Mouse (Mus musculus): Measurements from ENCODE around the gene Bbs5.
"Not testable (repeated sequence)": the region's sequence is repeated elsewhere in the genome, so short reads cannot be mapped to it uniquely, and the experiment has no call there.

Bbs5 gene

GRCm38 (mm10) chr2:69646726-69647490 is at the start of gene Bbs5:
TSS of gene Bbs5 (plus strand) at chr2:69647171.
- DNase-seq, result peak; percentile 67 to 75

- no peak for DNase-seq
Observed at GRCm38 (mm10) chr2:69603726-69604393, 43.1 kb upstream of the Bbs5 start.

GRCm38 (mm10) chr2:69606621-69607020 is 40.4 kb upstream of the Bbs5 start:
- no peak for DNase-seq

GRCm38 (mm10) chr2:69612237-69612636 is 34.7 kb upstream of the Bbs5 start:
- no peak for DNase-seq

- no peak for DNase-seq
Observed at GRCm38 (mm10) chr2:69612716-69613115, 34.3 kb upstream of the Bbs5 start.

GRCm38 (mm10) chr2:69613237-69613636 is 33.7 kb upstream of the Bbs5 start:
- no peak for DNase-seq

- no peak for DNase-seq
Observed at GRCm38 (mm10) chr2:69618336-69618735, 28.6 kb upstream of the Bbs5 start.

- no peak for DNase-seq
Observed at GRCm38 (mm10) chr2:69619286-69619685, 27.7 kb upstream of the Bbs5 start.

GRCm38 (mm10) chr2:69629215-69629614 is 17.8 kb upstream of the Bbs5 start:
- no peak for DNase-seq

GRCm38 (mm10) chr2:69629914-69630313 is 17.1 kb upstream of the Bbs5 start:
- no peak for DNase-seq

GRCm38 (mm10) chr2:69630792-69631191 is 16.2 kb upstream of the Bbs5 start:
- DNase-seq, result no peak

- DNase-seq, result peak; percentile 27 to 34
Observed at GRCm38 (mm10) chr2:69631449-69631848, 15.5 kb upstream of the Bbs5 start.

GRCm38 (mm10) chr2:69635064-69635701 is 11.8 kb upstream of the Bbs5 start:
- DNase-seq, result peak; percentile 39 to 43

GRCm38 (mm10) chr2:69635807-69636206 is 11.2 kb upstream of the Bbs5 start:
- DNase-seq, result peak; percentile 64 to 71

GRCm38 (mm10) chr2:69637989-69638388 is 9.0 kb upstream of the Bbs5 start:
- DNase-seq, result not testable (repeated sequence)

- no peak for DNase-seq
Observed at GRCm38 (mm10) chr2:69640100-69640499, 6.9 kb upstream of the Bbs5 start.

- DNase-seq, result no peak
Observed at GRCm38 (mm10) chr2:69644968-69645617, 1.9 kb upstream of the Bbs5 start.

GRCm38 (mm10) chr2:69649716-69650115 is 2.7 kb downstream of the Bbs5 start:
- DNase-seq, result no peak

- DNase-seq, result no peak
Observed at GRCm38 (mm10) chr2:69659326-69659725, 12.4 kb downstream of the Bbs5 start.

- no peak for DNase-seq
Observed at GRCm38 (mm10) chr2:69663827-69664476, 17.0 kb downstream of the Bbs5 start.

GRCm38 (mm10) chr2:69667656-69668055 is 20.7 kb downstream of the Bbs5 start:
- no peak for DNase-seq

- no peak for DNase-seq
Observed at GRCm38 (mm10) chr2:69668414-69668813, 21.4 kb downstream of the Bbs5 start.

- no peak for DNase-seq
Observed at GRCm38 (mm10) chr2:69669853-69670252, 22.9 kb downstream of the Bbs5 start, which contains the start of gene Klhl41. TSS of gene Klhl41 (plus strand) at chr2:69670120.

Data from thymus, postnatal 36 days (tissue).